Mouse (Mus musculus) neural tube, embryonic 15.5 days (tissue): ENCODE data around the gene Nfe2l1. TPM values are rescaled to one million over a fixed set of nuclear protein-coding genes. Genes with fewer than 3 reads are reported as not detected.
"Not testable (repeated sequence)": the region's sequence is repeated elsewhere in the genome, so short reads cannot be mapped to it uniquely, and the experiment has no call there.

ENCODE experiments used
- ATAC-seq: fragments of 200-750 bp; cut with Nextera tagmentation; 2 replicates; pipeline ENCODE4 v1.8.0; 2017; ENCODE audit warnings: mild to moderate bottlenecking, moderate TSS enrichment, moderate library complexity; ENCODE audit not compliant: low FRiP score
- H3K27ac ChIP-seq: fragments of 300-500 bp; sonication (generic); replicated peaks from 2 replicates; pipeline ENCODE4 v1.5.1; 2015; ENCODE audit warnings: mild to moderate bottlenecking, inconsistent platforms
- H3K27me3 ChIP-seq: fragments of 300-500 bp; sonication (generic); replicated peaks from 2 replicates; pipeline ENCODE4 v1.6.1; 2015; ENCODE audit warnings: inconsistent platforms
- H3K36me3 ChIP-seq: fragments of 300-500 bp; sonication (generic); 2 replicates; pipeline ENCODE4 v1.6.1; 2015; ENCODE audit warnings: inconsistent platforms
- H3K4me1 ChIP-seq: fragments of 300-500 bp; sonication (generic); 2 replicates; pipeline ENCODE4 v1.6.1; 2015; ENCODE audit warnings: inconsistent platforms
- H3K4me2 ChIP-seq: fragments of 300-500 bp; sonication (generic); 2 replicates; pipeline ENCODE4 v1.6.1; 2015; ENCODE audit warnings: inconsistent platforms, mild to moderate bottlenecking, moderate library complexity
- H3K4me3 ChIP-seq: fragments of 300-500 bp; sonication (generic); replicated peaks from 2 replicates; pipeline ENCODE4 v1.5.1; 2015; ENCODE audit warnings: mild to moderate bottlenecking, inconsistent platforms
- H3K9ac ChIP-seq: fragments of 300-500 bp; sonication (generic); replicated peaks from 2 replicates; pipeline ENCODE4 v1.6.1; 2015; ENCODE audit warnings: mild to moderate bottlenecking, inconsistent platforms
- H3K9me3 ChIP-seq: fragments of 300-500 bp; sonication (generic); replicated peaks from 2 replicates; pipeline ENCODE4 v1.6.1; 2016; ENCODE audit warnings: inconsistent platforms
- WGBS: fragments of 180-500 bp; shearing (Covaris S2); methylation state at CpG from one replicate; pipeline ENCODE4 v1.1.7; 2015; ENCODE audit warnings: mixed read lengths; 5-methylcytosine and 5-hydroxymethylcytosine counted together
- polyA plus RNA-seq: library from polyadenylated mRNA; unstranded; fragments of >200 nt; fragmentation: Nextera tagmentation; extraction: Ambion mirVana; gene quantifications from 2 replicates; pipeline ENCODE4 v1.2.1, GENCODE M21; 2015

Nfe2l1 gene
- polyA plus RNA-seq, 1 experiment from 2014 or later = 78.2 TPM

DNA sequence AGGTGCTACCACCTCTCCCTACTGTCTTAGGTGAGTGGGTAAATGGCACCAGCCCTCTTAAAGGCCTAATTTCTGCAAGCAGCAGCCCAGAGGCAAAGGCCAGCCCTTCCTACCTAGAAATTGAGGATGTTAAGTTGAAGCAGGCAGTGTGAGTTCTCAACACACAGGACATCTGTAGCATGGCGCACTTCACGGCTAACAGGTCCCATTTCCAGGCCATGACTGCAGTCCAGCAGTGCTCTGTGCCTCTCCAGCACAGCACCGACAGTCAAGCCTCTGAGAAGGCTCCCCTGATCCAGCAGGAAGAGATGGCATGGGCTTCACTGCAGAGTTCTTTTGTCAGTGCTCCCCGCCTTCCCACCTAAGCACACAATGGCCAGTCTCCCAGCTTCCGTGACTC is 12.8 kb downstream of the Nfe2l1 start:
- Histone ChIP-seq H3K4me2 (no peak overlapping the region), H3K27ac (no peak overlapping the region), H3K36me3 (peaks cover 73% of the 10 kb centered on the region), H3K9me3 (no peaks in the 10 kb centered on the region), H3K4me1 (0 out of 2 replicates have a peak, but pooled peaks cover under 1% of the 10 kb centered on the region), H3K4me3 (no peak overlapping the region), H3K9ac (no peak overlapping the region), H3K27me3 (no peaks in the 10 kb centered on the region)
- 64% methylated on average over 5 of the region's 5 CpGs for WGBS
- no peak for ATAC-seq

DNA sequence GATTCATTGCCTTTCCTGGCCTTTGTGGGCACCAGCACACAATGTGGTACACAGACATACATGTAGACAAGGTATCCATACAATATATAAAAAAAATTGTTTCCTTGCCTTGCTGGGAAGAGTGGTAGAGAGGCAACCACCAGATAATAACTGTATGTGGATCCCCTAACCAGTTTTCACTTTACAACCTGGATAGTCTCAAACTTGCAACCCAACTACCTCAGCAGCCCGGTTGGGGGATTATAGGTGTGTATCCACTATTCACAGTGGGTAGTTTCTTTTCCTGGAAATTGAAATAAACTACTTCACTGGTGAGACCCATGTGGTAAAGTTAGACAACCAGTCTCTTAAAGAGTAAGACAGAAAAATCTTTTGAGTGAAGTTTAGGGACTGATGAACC is 13.3 kb downstream of the Nfe2l1 start:
- no peaks in the 10 kb centered on the region for H3K9me3 ChIP-seq
- no peak overlapping the region for H3K27ac ChIP-seq
- 97% methylated on average over 1 of the region's 1 CpGs for WGBS
- no peak overlapping the region for H3K4me3 ChIP-seq
- H3K36me3 ChIP-seq = peaks cover 73% of the 10 kb centered on the region
- H3K4me2 ChIP-seq = no peak overlapping the region
- no peak for ATAC-seq
- H3K27me3 ChIP-seq = no peaks in the 10 kb centered on the region
- no peaks in the 10 kb centered on the region for H3K4me1 ChIP-seq
- H3K9ac ChIP-seq = no peak overlapping the region

DNA sequence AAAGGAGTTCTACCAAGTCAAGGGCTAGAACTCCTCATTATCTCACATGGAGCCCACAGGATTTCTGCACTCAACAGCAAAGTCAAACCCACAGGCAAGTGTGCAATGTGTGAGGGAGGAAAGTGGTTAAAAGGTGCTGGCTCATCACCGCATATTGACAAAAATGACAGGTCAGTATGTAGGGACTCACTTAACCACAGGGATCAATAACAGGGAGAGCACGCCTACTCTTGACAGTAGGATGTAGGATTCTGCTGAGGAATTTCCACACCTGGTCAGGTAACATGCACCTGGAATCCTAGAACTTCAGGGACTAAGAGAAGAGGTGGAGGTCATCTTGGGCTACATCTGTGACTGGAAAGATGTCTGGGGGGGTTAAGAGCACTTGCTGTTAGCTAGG is 13.9 kb downstream of the Nfe2l1 start:
- Histone ChIP-seq H3K4me3 (no peak overlapping the region), H3K4me1 (no peaks in the 10 kb centered on the region), H3K9me3 (no peaks in the 10 kb centered on the region), H3K27ac (no peak overlapping the region), H3K27me3 (no peaks in the 10 kb centered on the region), H3K36me3 (peaks cover 71% of the 10 kb centered on the region), H3K4me2 (no peak overlapping the region), H3K9ac (no peak overlapping the region)
- WGBS = 99% methylated on average over 2 of the region's 2 CpGs
- ATAC-seq = no peak

DNA sequence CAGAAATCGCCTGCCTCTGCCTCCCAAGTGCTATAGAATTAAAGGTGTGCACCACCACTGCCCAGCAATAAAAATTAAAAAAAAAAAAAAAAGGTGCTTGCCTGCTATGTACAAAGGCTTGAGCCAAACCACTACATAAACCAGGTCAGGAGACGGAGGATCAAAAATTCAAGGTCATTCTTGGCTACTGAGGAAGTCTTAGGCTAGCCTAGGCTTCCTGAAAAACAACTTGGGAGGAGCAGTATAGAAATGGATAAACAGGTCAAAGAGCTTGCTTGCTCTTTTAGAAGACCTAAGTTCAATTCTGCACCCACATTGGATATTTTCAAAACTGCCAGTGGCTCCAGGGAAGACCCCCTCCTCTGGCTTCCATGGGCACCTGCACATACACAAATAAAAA is 15.3 kb downstream of the Nfe2l1 start:
- Histone ChIP-seq H3K27me3 (no peaks in the 10 kb centered on the region), H3K4me3 (no peak overlapping the region), H3K9ac (no peak overlapping the region), H3K27ac (no peak overlapping the region), H3K9me3 (no peaks in the 10 kb centered on the region), H3K4me2 (no peak overlapping the region), H3K4me1 (no peaks in the 10 kb centered on the region), H3K36me3 (peaks cover 70% of the 10 kb centered on the region)
- 94% methylated on average over 2 of the region's 2 CpGs for WGBS
- no peak for ATAC-seq

DNA sequence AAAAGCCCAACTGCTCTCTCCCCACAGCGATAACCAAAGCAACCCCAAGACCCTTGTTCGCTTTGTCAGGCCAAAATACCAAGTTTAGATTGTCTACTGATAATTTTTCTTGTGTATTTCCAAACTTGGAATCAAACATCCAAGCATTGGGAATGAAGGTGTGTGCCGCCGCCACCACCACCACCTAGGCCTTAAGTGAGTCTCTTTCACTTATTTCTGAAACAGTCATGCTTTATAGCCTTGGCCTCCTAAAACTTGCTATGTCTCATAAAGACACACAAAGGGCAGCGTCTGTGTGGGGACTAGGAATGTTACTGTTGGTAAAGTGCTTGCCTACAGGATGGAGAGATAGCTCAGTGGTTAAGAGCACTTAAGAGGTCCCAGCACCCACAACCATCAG is 15.8 kb downstream of the Nfe2l1 start:
- H3K4me2 ChIP-seq = no peak overlapping the region
- no peak overlapping the region for H3K27ac ChIP-seq
- no peak overlapping the region for H3K4me3 ChIP-seq
- no peaks in the 10 kb centered on the region for H3K9me3 ChIP-seq
- WGBS = 89% methylated on average over 5 of the region's 5 CpGs
- no peak overlapping the region for H3K9ac ChIP-seq
- H3K4me1 ChIP-seq = no peaks in the 10 kb centered on the region
- no peaks in the 10 kb centered on the region for H3K27me3 ChIP-seq
- H3K36me3 ChIP-seq = peaks cover 70% of the 10 kb centered on the region
- ATAC-seq = no peak

DNA sequence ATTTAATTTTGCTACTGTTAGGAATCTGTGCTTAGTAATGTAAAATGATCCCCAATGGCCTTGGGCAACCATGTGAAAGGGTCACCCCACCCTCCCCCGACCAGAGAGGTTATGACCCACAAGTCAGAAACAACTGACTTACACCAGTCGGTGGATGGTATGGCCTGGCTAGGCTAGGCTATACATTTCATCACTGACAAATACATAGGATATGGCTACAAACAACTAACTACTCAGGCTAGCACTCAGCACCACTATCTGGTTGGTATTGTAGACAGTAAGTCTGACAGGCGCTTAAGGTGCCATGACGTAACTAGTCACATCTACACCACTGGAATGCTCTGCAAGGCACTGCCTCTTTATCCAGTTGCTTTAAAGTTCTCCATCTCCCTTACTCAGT is 16.3 kb downstream of the Nfe2l1 start:
- no peaks in the 10 kb centered on the region for H3K27me3 ChIP-seq
- H3K36me3 ChIP-seq = peaks cover 70% of the 10 kb centered on the region
- H3K4me3 ChIP-seq = no peak overlapping the region
- H3K4me2 ChIP-seq = no peak overlapping the region
- H3K9me3 ChIP-seq = no peaks in the 10 kb centered on the region
- no peak for ATAC-seq
- no peak overlapping the region for H3K9ac ChIP-seq
- H3K27ac ChIP-seq = no peak overlapping the region
- no peaks in the 10 kb centered on the region for H3K4me1 ChIP-seq
- WGBS = 89% methylated on average over 4 of the region's 4 CpGs

DNA sequence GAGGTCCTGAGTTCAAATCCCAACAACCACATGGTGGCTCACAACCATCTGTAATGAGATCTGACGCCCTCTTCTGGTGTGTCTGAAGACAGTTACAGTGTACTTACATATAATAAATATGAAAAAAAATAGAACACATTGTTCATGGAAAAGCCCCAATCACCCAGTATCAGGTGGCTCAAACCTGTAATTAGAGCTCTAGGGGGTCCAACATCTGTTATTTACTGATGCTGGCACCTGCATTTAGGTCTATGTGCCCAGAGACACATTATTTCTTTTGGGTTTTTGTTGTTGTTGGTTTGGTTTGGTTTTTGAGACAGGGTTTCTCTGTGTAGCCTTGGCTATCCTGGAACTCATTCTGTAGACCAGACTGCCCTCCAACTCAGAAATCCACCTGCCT is 18.6 kb downstream of the Nfe2l1 start:
- H3K27me3 ChIP-seq, H3K4me1 ChIP-seq, H3K9ac ChIP-seq, H3K4me2 ChIP-seq, ATAC-seq, H3K27ac ChIP-seq, H3K9me3 ChIP-seq, H3K4me3 ChIP-seq: not testable (repeated sequence)
- 97% methylated on average over 1 of the region's 1 CpGs for WGBS
- peaks cover 61% of the 10 kb centered on the region for H3K36me3 ChIP-seq

DNA sequence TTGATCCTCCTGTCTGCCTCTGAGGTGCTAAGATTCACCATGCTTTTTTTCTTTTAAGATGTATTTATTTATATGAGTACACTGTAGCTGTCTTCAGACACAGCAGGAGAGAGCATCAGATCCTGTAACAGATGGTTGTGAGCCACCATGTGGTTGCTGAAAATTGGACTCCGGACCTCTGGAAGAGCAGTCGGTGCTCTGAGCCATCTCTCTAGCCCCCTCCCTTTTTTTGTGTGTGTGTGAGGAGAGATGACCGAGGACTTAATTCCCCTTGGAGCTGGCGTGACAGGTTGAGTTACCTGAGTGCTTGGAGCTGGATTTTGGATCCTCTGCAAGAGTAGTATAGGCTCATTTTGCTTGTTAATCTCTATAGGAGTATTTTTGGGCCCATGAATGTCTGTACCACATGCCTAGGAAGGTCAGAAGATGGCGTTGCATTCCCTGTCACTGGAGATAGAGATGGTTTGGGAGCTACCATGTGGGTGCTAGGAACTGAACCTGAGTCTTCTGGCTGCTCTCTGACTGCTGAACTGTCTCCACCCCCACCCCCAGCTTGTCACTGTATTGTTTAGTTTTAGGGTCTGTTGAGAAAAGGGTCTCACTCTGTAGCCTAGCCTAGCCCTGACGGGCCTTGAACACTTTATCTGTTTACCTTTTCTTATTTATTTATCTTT is 20.1 kb downstream of the Nfe2l1 start:
- ATAC-seq = no peak
- Histone ChIP-seq H3K4me2 (no peak overlapping the region), H3K27me3 (no peaks in the 10 kb centered on the region), H3K9me3 (no peaks in the 10 kb centered on the region), H3K27ac (no peak overlapping the region), H3K36me3 (peaks cover 69% of the 10 kb centered on the region), H3K4me1 (no peaks in the 10 kb centered on the region), H3K9ac (no peak overlapping the region), H3K4me3 (no peak overlapping the region)
- 90% methylated on average over 6 of the region's 6 CpGs for WGBS

DNA sequence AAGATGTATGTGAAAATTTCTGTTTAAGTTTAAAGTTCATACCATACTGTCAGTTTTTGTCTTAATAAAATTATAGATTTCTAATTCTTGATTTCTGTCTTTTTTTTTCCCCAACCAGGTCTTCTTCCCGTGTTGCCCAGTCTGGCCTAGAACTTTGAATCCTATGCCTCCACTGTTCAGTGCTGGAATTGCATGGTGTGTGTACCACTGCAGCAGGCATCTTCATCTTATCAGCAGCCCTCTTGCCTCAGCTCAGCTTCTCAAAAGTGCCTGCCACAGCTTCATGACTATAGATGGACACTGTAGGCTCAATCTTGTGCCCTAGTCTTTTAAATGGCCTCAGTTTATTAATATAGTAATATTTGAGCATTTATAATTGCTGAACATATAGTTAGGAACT is 21.7 kb downstream of the Nfe2l1 start:
- Histone ChIP-seq H3K27ac (no peak overlapping the region), H3K9me3 (no peaks in the 10 kb centered on the region), H3K27me3 (no peaks in the 10 kb centered on the region), H3K4me1 (no peaks in the 10 kb centered on the region), H3K4me3 (no peak overlapping the region), H3K4me2 (no peak overlapping the region), H3K36me3 (peaks cover 84% of the 10 kb centered on the region), H3K9ac (no peak overlapping the region)
- ATAC-seq = no peak; the same call in 1 of the 2 replicates
- WGBS = 61% methylated on average over 1 of the region's 1 CpGs

DNA sequence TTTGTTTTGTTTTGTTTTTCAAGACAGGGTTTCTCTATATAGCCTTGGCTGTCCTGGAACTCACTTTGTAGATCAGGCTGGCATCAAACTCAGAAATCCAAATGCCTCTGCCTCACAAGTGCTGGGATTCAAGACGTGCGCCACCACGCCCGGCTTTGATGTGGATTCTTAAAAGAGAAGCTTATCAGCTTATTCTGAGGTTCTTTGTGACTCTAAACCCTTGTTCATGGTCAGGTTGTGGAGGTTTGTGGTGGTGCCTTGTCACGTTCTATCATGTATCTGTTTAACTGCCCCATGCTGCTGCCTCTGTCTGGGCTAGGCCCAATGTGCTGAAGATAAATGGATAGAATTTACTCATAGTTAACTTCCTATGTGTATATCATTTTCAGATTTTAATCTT is 24.2 kb downstream of the Nfe2l1 start:
- WGBS = 96% methylated on average over 5 of the region's 5 CpGs
- Histone ChIP-seq H3K27me3 (no peaks in the 10 kb centered on the region), H3K9me3 (no peaks in the 10 kb centered on the region), H3K4me2 (no peak overlapping the region), H3K9ac (no peak overlapping the region), H3K36me3 (peaks cover 78% of the 10 kb centered on the region), H3K27ac (no peak overlapping the region), H3K4me3 (no peak overlapping the region), H3K4me1 (0 out of 2 replicates have a peak, but pooled peaks cover 3% of the 10 kb centered on the region)
- no peak for ATAC-seq

DNA sequence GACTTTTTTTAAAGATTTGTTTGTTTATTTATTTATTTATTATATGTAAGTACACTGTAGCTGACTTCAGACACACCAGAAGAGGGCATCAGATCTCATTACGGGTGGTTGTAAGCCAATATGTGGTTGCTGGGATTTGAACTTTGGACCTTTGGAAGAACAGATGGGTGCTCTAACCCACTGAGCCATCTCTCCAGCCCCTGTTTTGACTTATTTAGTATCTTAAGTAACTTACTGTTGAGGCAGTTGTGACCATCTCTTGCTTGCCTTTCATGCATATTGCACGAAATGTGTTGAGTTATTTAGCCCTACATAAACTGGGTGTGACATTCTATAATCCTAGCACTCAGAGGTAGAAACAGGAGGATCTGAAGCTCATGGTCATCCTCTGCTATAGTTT is 30.3 kb downstream of the Nfe2l1 start:
- Histone ChIP-seq H3K4me3 (no peak overlapping the region), H3K4me1 (0 out of 2 replicates have a peak, but pooled peaks cover 4% of the 10 kb centered on the region), H3K9ac (no peak overlapping the region), H3K27ac (no peak overlapping the region), H3K36me3 (peaks cover 40% of the 10 kb centered on the region), H3K4me2 (no peak overlapping the region), H3K27me3 (no peaks in the 10 kb centered on the region), H3K9me3 (no peaks in the 10 kb centered on the region)
- WGBS = 94% methylated on average over 2 of the region's 2 CpGs
- ATAC-seq = no peak

DNA sequence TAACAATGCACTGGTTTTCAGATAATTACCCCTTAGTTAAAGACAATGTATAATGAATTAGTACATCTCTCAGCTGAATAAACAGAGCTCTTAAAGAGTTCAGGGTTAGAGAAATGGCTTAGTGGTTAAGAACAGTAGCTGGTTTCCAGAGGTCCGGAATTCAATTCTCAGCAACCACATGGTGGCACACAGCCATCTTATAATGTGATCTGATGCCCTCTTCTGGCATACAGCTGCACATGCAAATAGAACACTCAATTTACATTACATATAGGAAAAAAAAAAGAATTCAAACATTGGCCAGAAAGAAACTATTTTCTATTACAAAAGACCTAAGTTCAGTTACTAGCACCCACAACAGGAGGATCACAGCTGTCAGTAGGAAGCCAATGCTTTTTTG is 33.2 kb downstream of the Nfe2l1 start:
- Histone ChIP-seq H3K9ac (no peak overlapping the region), H3K27ac (no peak overlapping the region), H3K9me3 (no peaks in the 10 kb centered on the region), H3K27me3 (no peaks in the 10 kb centered on the region), H3K4me1 (peaks cover 26% of the 10 kb centered on the region), H3K4me3 (no peak overlapping the region), H3K36me3 (peaks cover 19% of the 10 kb centered on the region), H3K4me2 (no peak overlapping the region)
- WGBS = 51% methylated on average over 1 of the region's 1 CpGs
- ATAC-seq = no peak
